Mouse (Mus musculus): ENCODE results near the gene Hoxa6.

DNA sequence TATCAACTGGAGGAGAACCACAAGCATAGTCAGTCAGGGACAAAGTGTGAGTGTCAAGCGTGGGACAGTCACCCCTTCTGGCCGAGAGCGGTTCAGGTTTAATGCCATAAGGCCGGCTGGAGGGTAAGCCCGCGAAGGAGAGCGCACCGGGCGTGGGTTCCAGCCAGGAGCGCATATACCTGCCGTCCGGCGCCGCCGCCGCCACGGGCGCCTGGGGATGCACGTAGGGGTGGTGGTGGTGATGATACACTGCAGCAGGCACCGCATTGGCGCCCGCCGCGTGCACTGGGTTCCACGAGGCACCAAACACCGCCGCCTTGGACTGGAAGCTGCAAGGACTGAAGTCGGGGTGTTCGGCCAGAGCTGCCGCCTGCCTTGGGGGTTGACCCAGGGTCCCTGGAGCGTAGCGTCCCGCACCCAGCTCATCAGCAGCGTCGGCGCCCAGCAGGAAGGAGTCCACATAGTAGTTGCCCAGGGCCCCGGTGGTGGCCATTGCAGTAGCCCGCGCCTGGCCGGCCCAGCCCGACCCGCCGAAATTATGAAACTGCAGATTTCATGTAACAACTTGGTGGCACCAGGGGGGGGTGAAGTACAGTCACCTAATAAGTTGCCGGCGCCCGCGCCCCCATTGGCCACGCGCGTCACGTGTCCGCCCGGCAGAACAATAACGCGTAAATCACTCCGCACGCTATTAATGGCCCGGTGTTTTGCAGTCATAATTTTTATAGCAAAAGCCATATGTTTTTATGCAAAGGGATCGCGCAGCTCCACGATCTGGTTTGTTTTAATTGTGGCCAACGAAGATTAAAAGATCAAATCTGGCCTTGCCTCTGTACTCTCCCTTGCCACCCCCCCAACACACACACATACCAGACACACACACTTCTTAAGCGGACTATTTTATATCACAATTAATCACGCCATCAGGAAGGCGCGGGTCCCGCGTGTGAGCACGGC lies 17.4 kb upstream of the Hoxa6 start:
- no peak for TF ChIP-seq POLR2A (IDR thresholded peaks at IDR 0.05; ENCODE audit: borderline replicate concordance, control insufficient read depth, low read depth, low read length)
- no peak for TF ChIP-seq CTCF (IDR thresholded peaks at IDR 0.05; ENCODE audit: control insufficient read depth, insufficient read depth, low read length)
